Mouse (Mus musculus) embryonic fibroblast, embryonic 13.5 days (primary cell): ENCODE data around the gene Cox17. TPM values are rescaled to one million over a fixed set of nuclear protein-coding genes. Genes with fewer than 3 reads are reported as not detected.

Experiments used
- H3K27ac ChIP-seq: 2 replicates; pipeline ENCODE4 v1.5.1; 2012; ENCODE audit warnings: low read length, control low read depth, inconsistent platforms; ENCODE audit not compliant: insufficient read depth
- H3K4me1 ChIP-seq: 2 replicates; pipeline ENCODE4 v1.6.1; 2011; ENCODE audit warnings: low read length; ENCODE audit not compliant: control insufficient read depth, insufficient read depth
- H3K4me3 ChIP-seq: 2 replicates; pipeline ENCODE4 v1.5.1; 2011; ENCODE audit warnings: mild to moderate bottlenecking, control low read depth, low read length; ENCODE audit not compliant: insufficient read depth
- CTCF ChIP-seq: IDR thresholded peaks from 2 replicates; pipeline ENCODE4 v1.5.1; 2011; ENCODE audit warnings: mild to moderate bottlenecking, control low read depth, low read length, moderate library complexity, borderline replicate concordance; ENCODE audit not compliant: insufficient read depth
- POLR2A ChIP-seq: IDR thresholded peaks from 2 replicates; pipeline ENCODE4 v1.6.1; 2011; ENCODE audit warnings: low read depth, mild to moderate bottlenecking, control low read depth, low read length, moderate library complexity
- polyA plus RNA-seq: library from polyadenylated mRNA; stranded (reverse); fragments of >200 nt; gene quantifications from 2 replicates; pipeline ENCODE4 v1.2.4, GENCODE M21; 2011; ENCODE audit warnings: low read depth; ENCODE audit not compliant: missing spikeins, insufficient read length

The Cox17 gene
- polyA plus RNA-seq, 1 experiment: 93.2 TPM

- TF ChIP-seq POLR2A: no peak
- TF ChIP-seq CTCF: no peak
- H3K4me1 ChIP-seq: peaks cover 8% of the 10 kb centered on the region
- no peak overlapping the region for H3K27ac ChIP-seq
- H3K4me3 ChIP-seq: no peak overlapping the region
Measured at GRCm38 (mm10) chr16:38400311-38400960, 53.6 kb downstream of the Cox17 start.

- no peak overlapping the region for H3K27ac ChIP-seq
- TF ChIP-seq POLR2A (no peak), CTCF (no peak)
- H3K4me1 ChIP-seq: peaks cover 4% of the 10 kb centered on the region; the same call in 1 of the 2 replicates
Measured at GRCm38 (mm10) chr16:38401468-38401867, 54.7 kb downstream of the Cox17 start.

More at GRCm38 (mm10) chr16:38401468-38401867, 54.7 kb downstream of the Cox17 start:
- H3K4me3 ChIP-seq: no peak overlapping the region

Other genes starting within 250 kb of the Cox17 start
- gene Nr1i2, start 52.2 kb upstream of the Cox17 start, polyA plus RNA-seq: not detected in 2 replicates
- gene Maats1, start 4.8 kb upstream of the Cox17 start, polyA plus RNA-seq: not detected in 2 replicates
- gene Gm21987, start within 50 bp of the Cox17 start, polyA plus RNA-seq: 1.4 TPM in 1 of 2 replicates, not detected in the other
- 0.60 and 1.0 TPM in 2 replicates for gene Popdc2, start 15.2 kb downstream of the Cox17 start, polyA plus RNA-seq
- 1.2 and 2.2 TPM in 2 replicates for gene Pla1a, start 86.2 kb downstream of the Cox17 start, polyA plus RNA-seq
- 53.9 and 66.6 TPM in 2 replicates for gene Adprh, start 105.7 kb downstream of the Cox17 start, polyA plus RNA-seq
- gene Cd80, start 108.6 kb downstream of the Cox17 start, polyA plus RNA-seq: 22.9 and 62.4 TPM in 2 replicates
- gene Timmdc1, start 175.7 kb downstream of the Cox17 start, polyA plus RNA-seq: 29.0 and 38.0 TPM in 2 replicates
- gene Poglut1, start 203.3 kb downstream of the Cox17 start, polyA plus RNA-seq: 64.5 and 67.0 TPM in 2 replicates
- 127 and 143 TPM in 2 replicates for gene Tmem39a, start 211.7 kb downstream of the Cox17 start, polyA plus RNA-seq